ENCODE assay signal across 10 mouse cellular contexts in genomic region chr2:173730444-173730966, GRCm38 (mm10). TPM values are rescaled to one million over a fixed set of nuclear protein-coding genes. Genes with fewer than 3 reads are reported as not detected.
DNase-seq lines count a peak whose midpoint lies in the region; ATAC-seq lines count a peak whose summit lies in the region.
"Had no signal": no experiment of that assay in that cellular context is flagged by ENCODE, and none has a peak within 500 bp of the region (broad histone marks: within the 10 kb centered on the region; RNA-seq: fewer than 3 reads in every experiment).

No protein-coding gene starts in this region.

- H3K36me3 ChIP-seq in heart, embryonic 11.5 days (ENCODE audit: control insufficient read depth, insufficient read depth, low read length): no peaks in the 10 kb centered on the region
- H3K36me3 ChIP-seq in forebrain, embryonic 14.5 days (ENCODE audit: control insufficient read depth, insufficient read depth, low read length): no peaks in the 10 kb centered on the region
- no peaks in the 10 kb centered on the region for H3K36me3 ChIP-seq in midbrain, embryonic 13.5 days
- H3K36me3 ChIP-seq: limb, embryonic 12.5 days had no signal

- peak overlapping the region; percentile 41; the same call in 1 of the 2 replicates for H3K27ac ChIP-seq in heart, embryonic 11.5 days (ENCODE audit: low read depth, low read length)
- H3K27ac ChIP-seq in forebrain, embryonic 14.5 days (ENCODE audit: low read depth, low read length): peak overlapping the region; percentile 66
- H3K27ac ChIP-seq in midbrain, embryonic 13.5 days: peak overlapping the region; percentile 35
- H3K27ac ChIP-seq: limb, embryonic 12.5 days had no signal

- no peak for DNase-seq in heart, adult 9 months (ENCODE audit: low spot score in 2 of 2)
- peak; percentile 93 for DNase-seq in 3T3-L1 (ENCODE audit: low read depth, low spot score)
- peak; percentile 76 for DNase-seq in forebrain, embryonic 14.5 days (ENCODE audit: low spot score)
- no peak for DNase-seq in spleen, adult 12 weeks (ENCODE audit: low spot score)
- no peak for DNase-seq in gastrocnemius, postnatal 14 days
- DNase-seq: gastrocnemius, postnatal 10 days had no signal

- 12% methylated on average over 9 of the region's 9 CpGs for WGBS in heart, embryonic 11.5 days (ENCODE audit: insufficient replicate concordance)
- WGBS in forebrain, embryonic 14.5 days: 3% methylated on average over 9 of the region's 9 CpGs
- 3% methylated on average over 9 of the region's 9 CpGs for WGBS in midbrain, embryonic 13.5 days

- no peak overlapping the region for H3K4me3 ChIP-seq in heart, embryonic 11.5 days (ENCODE audit: low read depth, low read length)
- no peak overlapping the region for H3K4me3 ChIP-seq in forebrain, embryonic 14.5 days (ENCODE audit: low read depth, low read length)
- H3K4me3 ChIP-seq in midbrain, embryonic 13.5 days (replicated peaks): no peak overlapping the region
- H3K4me3 ChIP-seq: limb, embryonic 12.5 days had no signal

- peak; percentile 58; the same call in 1 of the 2 replicates for ATAC-seq in heart, embryonic 11.5 days (replicated peaks; ENCODE audit: insufficient number of reproducible peaks, low FRiP score, low TSS enrichment)
- peak; percentile 89 for ATAC-seq in forebrain, embryonic 14.5 days
- ATAC-seq in midbrain, embryonic 13.5 days: peak; percentile 87
- no peak for ATAC-seq in megakaryocyte, adult 5-6 weeks (ENCODE audit: poor library complexity, severe bottlenecking)

- intact Hi-C loops in gastrocnemius, postnatal 14 days (cut with DNase I; ENCODE audit: low total_unique reads): loop anchor here (10.0 kb wide), 1 partner anchor 136 kb away; no protein-coding TSS in a partner anchor

- H3K4me2 ChIP-seq in heart, embryonic 11.5 days: peak overlapping the region; percentile 35
- peak overlapping the region; percentile 10; the same call in 1 of the 2 replicates for H3K4me2 ChIP-seq in forebrain, embryonic 14.5 days (ENCODE audit: low read length)
- no peak overlapping the region for H3K4me2 ChIP-seq in midbrain, embryonic 13.5 days (replicated peaks)
- H3K4me2 ChIP-seq: limb, embryonic 12.5 days had no signal

- H3K27me3 ChIP-seq in heart, embryonic 11.5 days (ENCODE audit: control insufficient read depth, insufficient read depth, low read length): no peaks in the 10 kb centered on the region
- H3K27me3 ChIP-seq in forebrain, embryonic 14.5 days (replicated peaks; ENCODE audit: control insufficient read depth, insufficient read depth, low read length): no peaks in the 10 kb centered on the region
- no peaks in the 10 kb centered on the region for H3K27me3 ChIP-seq in midbrain, embryonic 13.5 days

- H3K4me1 ChIP-seq in heart, embryonic 11.5 days (ENCODE audit: control insufficient read depth, insufficient read depth, low read length): 0 out of 2 replicates have a peak, but pooled peaks cover 7% of the 10 kb centered on the region
- peaks cover 5% of the 10 kb centered on the region; the same call in 1 of the 2 replicates for H3K4me1 ChIP-seq in forebrain, embryonic 14.5 days (ENCODE audit: control insufficient read depth, insufficient read depth, low read length)
- H3K4me1 ChIP-seq in midbrain, embryonic 13.5 days (replicated peaks): peaks cover 18% of the 10 kb centered on the region

- no peaks in the 10 kb centered on the region for H3K9me3 ChIP-seq in heart, embryonic 11.5 days (replicated peaks; ENCODE audit: control insufficient read depth, low read length)
- H3K9me3 ChIP-seq in forebrain, embryonic 14.5 days (replicated peaks; ENCODE audit: control insufficient read depth, low read length): no peaks in the 10 kb centered on the region
- H3K9me3 ChIP-seq in midbrain, embryonic 13.5 days: no peaks in the 10 kb centered on the region
- H3K9me3 ChIP-seq: limb, embryonic 12.5 days had no signal

- H3K9ac ChIP-seq in heart, embryonic 11.5 days (ENCODE audit: low read depth, low read length): no peak overlapping the region
- H3K9ac ChIP-seq in forebrain, embryonic 14.5 days (ENCODE audit: low read length): peak overlapping the region; percentile 5; the same call in 1 of the 2 replicates
- H3K9ac ChIP-seq in midbrain, embryonic 13.5 days (replicated peaks): no peak overlapping the region
- H3K9ac ChIP-seq: limb, embryonic 12.5 days had no signal

RNA-seq across cellular contexts. Expression of gene Vapb, which starts 6.8 kb away (rescaled TPM):
- polyA plus RNA-seq in heart, embryonic 11.5 days (2014; fragmentation: Nextera tagmentation; extraction: Ambion mirVana): 7.9 and 11.1 TPM in 2 replicates
- 13.9 and 18.5 TPM in 2 replicates for polyA plus RNA-seq in forebrain, embryonic 14.5 days (2014; fragmentation: Nextera tagmentation; extraction: Ambion mirVana)
- 12.3 and 13.8 TPM in 2 replicates for polyA plus RNA-seq in midbrain, embryonic 13.5 days (2015; fragmentation: Nextera tagmentation; extraction: Ambion mirVana)
- total RNA-seq in gastrocnemius, postnatal 14 days (2021): 100 to 1,000 TPM; 160 to 166 TPM
- 11.2 and 14.3 TPM in 2 replicates for total RNA-seq in megakaryocyte, adult 5-6 weeks (2015)
- 85.1 and 86.5 TPM in 2 replicates for total RNA-seq in megakaryocyte, adult 5-6 weeks (2017)

RNA-seq across cellular contexts. Expression of gene 1700010B08Rik, which starts 11.3 kb away (rescaled TPM):
- polyA plus RNA-seq in heart, embryonic 11.5 days (2014; fragmentation: Nextera tagmentation; extraction: Ambion mirVana): not detected in 2 replicates
- not detected in 2 replicates for polyA plus RNA-seq in forebrain, embryonic 14.5 days (2014; fragmentation: Nextera tagmentation; extraction: Ambion mirVana)
- not detected in 2 replicates for polyA plus RNA-seq in midbrain, embryonic 13.5 days (2015; fragmentation: Nextera tagmentation; extraction: Ambion mirVana)
- total RNA-seq in gastrocnemius, postnatal 14 days (2021): not detected
- not detected in 2 replicates for total RNA-seq in megakaryocyte, adult 5-6 weeks (2015)
- not detected in 2 replicates for total RNA-seq in megakaryocyte, adult 5-6 weeks (2017)
- total RNA-seq: gastrocnemius, postnatal 10 days had no signal
- polyA plus RNA-seq: limb, embryonic 12.5 days had no signal

Comparison
In these comparisons a context has a peak if more than half of its experiments do, and no peak if none do; other contexts are left out.
1. DNase-seq: peak in 3T3-L1 (single experiment) and forebrain, embryonic 14.5 days (single experiment); none in heart, adult 9 months (0 of 2), spleen, adult 12 weeks (single experiment) and gastrocnemius, postnatal 14 days (single experiment).
2. Peak in every context shown above with its lines, with median percentiles within 50 percentile points of each other: H3K27ac ChIP-seq.